Mouse (Mus musculus): Measurements from ENCODE around the gene Gxylt1.

- no peak for TF ChIP-seq POLR2A (IDR thresholded peaks at IDR 0.05; ENCODE audit: extremely low read depth, insufficient read depth, low read length)
- TF ChIP-seq CTCF (IDR thresholded peaks at IDR 0.05; ENCODE audit: low read depth, low read length), result no peak
Observed at GRCm38 (mm10) chr15:93268001-93268400, 7.0 kb downstream of the Gxylt1 start.

Data from liver, adult 2 months (tissue).